Mouse (Mus musculus) thymus, postnatal 10 days (tissue): ENCODE data around the gene Git1.
"Not testable (repeated sequence)": the region's sequence is repeated elsewhere in the genome, so short reads cannot be mapped to it uniquely, and the experiment has no call there.

Experiments
- DNase-seq, 2 experiments: peaks; one replicate each; pipeline ENCODE4 v3.0.0; 2021; ENCODE audit warnings: low spot score in 2 of 2

The Git1 gene

DNA sequence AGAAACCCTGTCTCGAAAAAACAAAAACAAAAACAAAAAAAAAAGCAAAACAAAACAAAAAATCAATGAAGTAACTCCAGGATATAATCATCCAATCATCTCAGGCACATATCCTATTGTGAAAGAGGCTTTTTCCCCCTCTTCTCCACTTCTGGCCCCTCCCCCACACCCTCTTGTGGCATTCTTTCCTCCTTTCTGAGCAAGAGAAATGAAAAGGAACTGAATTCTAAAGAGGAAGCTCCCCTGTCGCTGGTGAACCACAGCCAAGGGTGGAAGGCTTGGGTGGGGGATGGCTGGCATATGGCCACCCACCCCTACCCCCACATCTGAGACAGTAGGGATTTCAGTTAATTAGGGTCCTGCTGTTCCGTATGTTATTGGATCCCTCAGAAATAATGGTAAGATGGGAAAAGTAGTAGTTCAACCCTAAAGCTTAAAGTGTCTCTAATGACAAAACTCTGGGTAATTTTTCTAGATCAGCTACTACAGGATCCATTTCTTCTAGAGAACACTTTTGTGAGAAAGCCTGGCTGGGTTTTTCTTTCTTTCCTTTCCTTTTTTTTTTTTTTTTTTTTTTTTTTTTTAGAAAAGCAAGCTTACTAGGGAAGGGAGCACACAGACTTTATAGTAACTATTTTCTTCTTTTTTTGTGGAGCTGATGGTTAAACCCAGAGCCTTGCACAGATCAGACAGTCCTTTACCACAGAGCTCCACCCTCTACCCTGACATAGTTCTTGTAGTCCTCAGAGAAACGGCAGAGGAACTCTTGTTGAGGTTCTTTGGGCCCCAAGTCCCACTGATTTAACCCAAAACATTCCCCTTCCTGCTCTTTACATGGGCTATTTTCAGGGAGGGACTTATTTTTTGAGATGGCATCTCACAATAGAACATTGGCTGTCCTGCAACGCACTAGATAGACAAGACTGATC lies 27.5 kb downstream of the Git1 start:
- DNase-seq = peak; percentile 58 to 61

DNA sequence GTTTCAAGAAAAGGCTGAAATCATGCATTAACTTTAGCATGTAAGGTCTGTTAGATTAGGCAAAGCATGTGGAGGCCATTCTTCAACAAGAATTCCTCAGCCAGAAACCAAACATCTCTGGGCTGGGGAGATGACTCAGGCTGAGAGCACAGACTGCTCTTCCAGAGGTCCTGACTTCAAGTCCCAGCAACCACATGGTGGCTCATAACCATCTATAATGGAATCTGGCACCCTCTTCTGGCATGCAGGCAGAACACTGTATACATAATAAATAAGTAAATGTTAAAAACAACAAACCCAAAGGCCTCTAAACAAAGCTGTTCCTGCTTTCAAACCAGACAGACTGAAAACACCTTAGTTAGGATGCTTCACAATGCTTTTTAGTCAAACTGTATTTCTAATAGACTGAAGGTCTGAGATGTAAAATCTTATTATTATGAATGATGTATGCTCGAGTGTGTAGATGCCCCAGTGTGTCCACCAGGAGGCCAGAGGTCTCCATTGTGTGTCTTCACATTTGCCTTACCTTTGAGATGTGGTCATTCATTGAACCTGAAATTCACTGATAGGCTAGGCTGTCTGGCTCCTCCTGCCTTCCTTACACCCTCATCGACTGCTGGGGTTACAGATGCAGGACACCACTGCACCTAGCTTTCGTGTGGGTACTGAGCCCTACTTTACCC lies 32.6 kb downstream of the Git1 start:
- DNase-seq = no peak

DNA sequence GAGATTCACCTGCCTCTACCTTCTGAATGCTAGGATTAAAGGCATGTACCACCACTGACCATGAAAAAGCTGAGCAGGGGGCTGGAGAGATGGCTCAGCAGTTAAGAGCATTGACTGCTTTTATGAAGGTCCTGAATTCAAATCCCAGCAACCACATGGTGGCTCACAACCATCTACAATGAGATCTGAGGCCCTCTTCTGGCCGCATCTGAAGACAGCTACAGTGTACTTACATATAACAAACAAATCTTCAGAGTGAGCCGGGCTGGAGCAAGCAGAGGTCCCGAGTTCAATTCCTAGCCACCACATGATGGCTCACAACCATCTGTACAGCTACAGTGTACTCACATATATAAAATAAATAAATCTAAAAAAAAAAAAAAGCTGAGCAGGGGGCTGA lies 35.1 kb downstream of the Git1 start:
- DNase-seq = not testable (repeated sequence)

DNA sequence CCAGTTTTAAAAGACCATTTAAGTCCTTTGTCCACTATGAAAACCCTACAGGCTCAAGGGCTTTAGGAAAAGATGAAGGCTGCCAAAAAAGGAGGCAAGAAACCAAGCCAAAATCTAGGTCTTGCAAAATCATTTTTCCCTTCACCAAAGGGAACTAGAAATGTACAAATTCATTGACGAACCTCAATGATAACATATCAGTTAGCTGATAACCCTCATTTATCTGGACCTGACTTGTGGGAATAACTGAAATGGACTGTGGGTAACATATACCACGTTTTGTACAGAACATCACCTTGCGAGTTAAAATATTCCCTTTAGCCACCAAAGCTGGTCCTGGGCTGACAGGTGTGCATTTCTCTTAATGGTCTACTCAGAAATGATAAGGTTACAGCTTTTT lies 36.3 kb downstream of the Git1 start:
- DNase-seq = no peak

DNA sequence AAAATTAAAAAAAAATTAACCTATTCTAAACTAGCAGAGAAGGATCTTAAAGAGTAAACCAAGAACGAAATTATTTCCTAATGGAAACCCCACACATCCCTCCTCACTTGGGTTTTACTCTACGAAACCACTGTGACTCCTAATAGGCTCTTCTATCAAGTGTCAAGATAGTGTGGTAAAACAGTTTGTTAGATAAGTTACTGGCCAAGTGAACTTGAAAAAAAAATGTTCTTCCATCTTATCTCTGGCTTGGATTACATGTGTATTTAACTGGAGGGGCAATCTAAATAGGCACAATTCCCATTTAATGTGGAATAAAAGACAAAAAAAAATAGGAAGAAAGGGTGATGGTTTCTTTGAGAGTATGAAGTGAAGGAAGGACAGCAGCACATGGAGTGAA lies 37.5 kb downstream of the Git1 start:
- no peak for DNase-seq

DNA sequence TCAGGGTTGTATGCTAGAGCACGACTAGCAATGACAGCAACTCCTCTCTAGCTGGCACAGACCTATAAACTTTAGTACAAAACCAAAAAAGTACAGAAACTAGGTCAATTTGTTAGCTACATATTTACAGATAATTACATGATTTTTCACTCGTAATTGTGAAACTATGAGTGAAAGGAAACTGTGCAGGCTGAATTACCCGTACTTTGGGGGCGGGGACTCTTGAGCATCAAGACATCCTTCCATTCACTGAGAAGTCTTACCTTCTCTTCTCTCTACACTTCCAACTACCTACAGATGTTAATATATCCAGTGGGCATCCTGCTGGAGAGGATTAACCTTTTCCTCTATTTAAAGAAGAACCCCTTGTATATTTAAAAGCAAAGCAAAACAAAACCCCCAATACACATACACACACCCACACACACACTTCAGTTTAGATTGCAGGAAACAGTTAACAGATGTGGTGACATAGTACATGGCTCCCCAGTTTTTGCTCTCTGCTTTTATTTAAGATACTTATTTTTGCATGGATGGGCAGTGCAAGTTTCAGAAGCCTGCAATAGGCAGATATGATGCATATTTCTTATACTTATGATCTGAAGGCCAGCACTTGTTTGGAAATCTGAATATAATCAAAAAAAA lies 39.0 kb downstream of the Git1 start:
- DNase-seq = no peak

DNA sequence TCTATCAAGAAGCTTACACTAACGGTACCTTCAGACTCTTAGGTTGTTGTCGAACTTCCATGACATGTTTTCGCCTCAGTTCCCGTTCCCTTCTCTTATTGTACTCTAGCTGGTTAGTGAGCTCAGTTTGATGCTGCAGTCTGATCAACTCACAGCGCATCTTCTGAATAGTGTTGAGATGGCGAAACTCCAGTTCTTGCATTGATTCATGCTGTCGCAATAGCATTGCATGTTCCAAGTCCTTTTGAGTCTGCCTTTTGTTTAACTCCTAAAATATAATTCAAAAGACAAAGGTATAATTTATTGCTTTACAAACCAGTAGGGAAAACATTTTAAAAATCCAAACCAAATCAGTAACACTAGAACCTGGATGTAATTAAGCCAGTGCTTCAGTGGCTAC lies 51.9 kb downstream of the Git1 start:
- DNase-seq = no peak
